Mouse (Mus musculus) liver, embryonic 13.5 days (tissue): ENCODE measurements around the gene Chchd3. TPM values are rescaled to one million over a fixed set of nuclear protein-coding genes. Genes with fewer than 3 reads are reported as not detected.

Experiments
- ATAC-seq: fragments of 200-750 bp; cut with Nextera tagmentation; 2 replicates; pipeline ENCODE4 v1.8.0; 2017; ENCODE audit warnings: low read depth, mild to moderate bottlenecking, moderate number of reproducible peaks, moderate library complexity
- DNase-seq: peaks from one replicate; pipeline ENCODE4 v3.0.0; 2022
- H3K27ac ChIP-seq: fragments of 300-500 bp; sonication (generic); 2 replicates; pipeline ENCODE4 v1.5.1; 2015; ENCODE audit warnings: moderate library complexity, mild to moderate bottlenecking, inconsistent platforms
- H3K27me3 ChIP-seq: fragments of 300-500 bp; sonication (generic); 2 replicates; pipeline ENCODE4 v1.6.1; 2015; ENCODE audit warnings: mild to moderate bottlenecking, inconsistent platforms
- H3K36me3 ChIP-seq: fragments of 300-500 bp; sonication (generic); 2 replicates; pipeline ENCODE4 v1.6.1; 2015; ENCODE audit warnings: mild to moderate bottlenecking, inconsistent platforms
- H3K4me1 ChIP-seq: fragments of 300-500 bp; sonication (generic); replicated peaks from 2 replicates; pipeline ENCODE4 v1.6.1; 2015; ENCODE audit warnings: inconsistent platforms
- H3K4me2 ChIP-seq: fragments of 300-500 bp; sonication (generic); 2 replicates; pipeline ENCODE4 v1.6.1; 2015; ENCODE audit warnings: inconsistent platforms, mild to moderate bottlenecking, moderate library complexity
- H3K4me3 ChIP-seq: fragments of 300-500 bp; sonication (generic); replicated peaks from 2 replicates; pipeline ENCODE4 v1.5.1; 2015; ENCODE audit warnings: mild to moderate bottlenecking, inconsistent platforms
- H3K9ac ChIP-seq: fragments of 300-500 bp; sonication (generic); 2 replicates; pipeline ENCODE4 v1.6.1; 2015; ENCODE audit warnings: mild to moderate bottlenecking, inconsistent platforms
- H3K9me3 ChIP-seq: fragments of 300-500 bp; sonication (generic); replicated peaks from 2 replicates; pipeline ENCODE4 v1.6.1; 2016; ENCODE audit warnings: inconsistent platforms
- WGBS: fragments of 180-500 bp; shearing (Covaris S2); methylation state at CpG from one replicate; pipeline ENCODE4 v1.1.7; 2015; ENCODE audit not compliant: insufficient replicate concordance; 5-methylcytosine and 5-hydroxymethylcytosine counted together
- polyA plus RNA-seq: library from polyadenylated mRNA; unstranded; fragments of >200 nt; fragmentation: Nextera tagmentation; extraction: Ambion mirVana; gene quantifications from 2 replicates; pipeline ENCODE4 v1.2.1, GENCODE M21; 2015

Gene Chchd3
- polyA plus RNA-seq, 1 experiment from 2014 or later = 90.2 TPM

GRCm38 (mm10) chr6:33002988-33003387 lies 57.1 kb downstream of the Chchd3 start:
- H3K9ac ChIP-seq = no peak overlapping the region
- no peak overlapping the region for H3K27ac ChIP-seq
- H3K36me3 ChIP-seq = peaks cover 8% of the 10 kb centered on the region
- ATAC-seq (no peak), DNase-seq (no peak)
- no peaks in the 10 kb centered on the region for H3K27me3 ChIP-seq
- H3K9me3 ChIP-seq = no peaks in the 10 kb centered on the region
- no peak overlapping the region for H3K4me2 ChIP-seq
- H3K4me1 ChIP-seq = 0 out of 2 replicates have a peak, but pooled peaks cover 4% of the 10 kb centered on the region
- 76% methylated on average over 1 of the region's 1 CpGs for WGBS
- H3K4me3 ChIP-seq = no peak overlapping the region

GRCm38 (mm10) chr6:33001271-33001670 lies 58.8 kb downstream of the Chchd3 start:
- ATAC-seq (no peak), DNase-seq (no peak)
- Histone ChIP-seq H3K4me2 (no peak overlapping the region), H3K4me3 (no peak overlapping the region), H3K9me3 (no peaks in the 10 kb centered on the region), H3K36me3 (peaks cover 8% of the 10 kb centered on the region; the same call in 1 of the 2 replicates), H3K9ac (no peak overlapping the region), H3K4me1 (0 out of 2 replicates have a peak, but pooled peaks cover 9% of the 10 kb centered on the region), H3K27me3 (no peaks in the 10 kb centered on the region), H3K27ac (no peak overlapping the region)
- WGBS = 88% methylated on average over 15 of the region's 15 CpGs

GRCm38 (mm10) chr6:32996597-32996996 lies 63.5 kb downstream of the Chchd3 start:
- no peak overlapping the region for H3K27ac ChIP-seq
- 0 out of 2 replicates have a peak, but pooled peaks cover 2% of the 10 kb centered on the region for H3K36me3 ChIP-seq
- H3K4me1 ChIP-seq = 0 out of 2 replicates have a peak, but pooled peaks cover 5% of the 10 kb centered on the region
- H3K9ac ChIP-seq = no peak overlapping the region
- DNase-seq = no peak
- 59% methylated on average over 1 of the region's 1 CpGs for WGBS
- no peak for ATAC-seq
- no peak overlapping the region for H3K4me2 ChIP-seq
- no peak overlapping the region for H3K4me3 ChIP-seq
- no peaks in the 10 kb centered on the region for H3K27me3 ChIP-seq
- no peaks in the 10 kb centered on the region for H3K9me3 ChIP-seq

- no peak overlapping the region for H3K9ac ChIP-seq
- H3K4me3 ChIP-seq = no peak overlapping the region
- ATAC-seq (no peak), DNase-seq (no peak)
- H3K27ac ChIP-seq = no peak overlapping the region
- H3K27me3 ChIP-seq = no peaks in the 10 kb centered on the region
- WGBS = 76% methylated on average over 1 of the region's 1 CpGs
- peaks cover 6% of the 10 kb centered on the region for H3K4me1 ChIP-seq
- H3K4me2 ChIP-seq = no peak overlapping the region
- 0 out of 2 replicates have a peak, but pooled peaks cover 2% of the 10 kb centered on the region for H3K36me3 ChIP-seq
- no peaks in the 10 kb centered on the region for H3K9me3 ChIP-seq
Measured at GRCm38 (mm10) chr6:32993847-32994246, 66.2 kb downstream of the Chchd3 start.

- Histone ChIP-seq H3K4me3 (no peak overlapping the region), H3K9me3 (no peaks in the 10 kb centered on the region), H3K4me2 (no peak overlapping the region), H3K27ac (no peak overlapping the region), H3K9ac (no peak overlapping the region), H3K27me3 (no peaks in the 10 kb centered on the region), H3K36me3 (0 out of 2 replicates have a peak, but pooled peaks cover 2% of the 10 kb centered on the region), H3K4me1 (peaks cover 5% of the 10 kb centered on the region)
- no peak for ATAC-seq
- 74% methylated on average over 12 of the region's 12 CpGs for WGBS
- DNase-seq = no peak
Measured at GRCm38 (mm10) chr6:32990061-32990633, 69.9 kb downstream of the Chchd3 start.

GRCm38 (mm10) chr6:32988561-32988960 lies 71.5 kb downstream of the Chchd3 start:
- no peaks in the 10 kb centered on the region for H3K27me3 ChIP-seq
- no peak for DNase-seq
- 84% methylated on average over 8 of the region's 8 CpGs for WGBS

GRCm38 (mm10) chr6:32983876-32984275 lies 76.2 kb downstream of the Chchd3 start:
- WGBS = 85% methylated on average over 5 of the region's 5 CpGs
- Histone ChIP-seq H3K4me2 (no peak overlapping the region), H3K9ac (no peak overlapping the region), H3K27ac (no peak overlapping the region), H3K36me3 (no peaks in the 10 kb centered on the region), H3K4me3 (no peak overlapping the region), H3K9me3 (no peaks in the 10 kb centered on the region), H3K27me3 (no peaks in the 10 kb centered on the region), H3K4me1 (peaks cover 10% of the 10 kb centered on the region)
- ATAC-seq (no peak), DNase-seq (no peak)

More at GRCm38 (mm10) chr6:32988561-32988960, 71.5 kb downstream of the Chchd3 start:
- Histone ChIP-seq H3K4me3 (no peak overlapping the region), H3K4me2 (no peak overlapping the region), H3K27ac (no peak overlapping the region), H3K9ac (no peak overlapping the region), H3K9me3 (no peaks in the 10 kb centered on the region), H3K36me3 (0 out of 2 replicates have a peak, but pooled peaks cover 2% of the 10 kb centered on the region), H3K4me1 (peaks cover 5% of the 10 kb centered on the region)
- ATAC-seq = no peak

GRCm38 (mm10) chr6:32981253-32981652 lies 78.8 kb downstream of the Chchd3 start:
- H3K4me2 ChIP-seq = no peak overlapping the region
- DNase-seq (no peak), ATAC-seq (no peak)
- no peaks in the 10 kb centered on the region for H3K36me3 ChIP-seq
- H3K9ac ChIP-seq = no peak overlapping the region
- no peak overlapping the region for H3K27ac ChIP-seq
- no peak overlapping the region for H3K4me3 ChIP-seq
- no peaks in the 10 kb centered on the region for H3K9me3 ChIP-seq
- peaks cover 9% of the 10 kb centered on the region for H3K4me1 ChIP-seq
- H3K27me3 ChIP-seq = no peaks in the 10 kb centered on the region
- 90% methylated on average over 11 of the region's 11 CpGs for WGBS

GRCm38 (mm10) chr6:32978811-32979210 lies 81.2 kb downstream of the Chchd3 start:
- Histone ChIP-seq H3K9me3 (no peaks in the 10 kb centered on the region), H3K9ac (no peak overlapping the region), H3K27me3 (no peaks in the 10 kb centered on the region), H3K4me3 (no peak overlapping the region), H3K4me2 (no peak overlapping the region), H3K27ac (no peak overlapping the region), H3K36me3 (no peaks in the 10 kb centered on the region), H3K4me1 (peaks cover 22% of the 10 kb centered on the region)
- WGBS = 75% methylated on average over 3 of the region's 3 CpGs
- DNase-seq (no peak), ATAC-seq (no peak)

- no peak for DNase-seq
- no peak for ATAC-seq
- peaks cover 5% of the 10 kb centered on the region; the same call in 1 of the 2 replicates for H3K36me3 ChIP-seq
- no peaks in the 10 kb centered on the region for H3K27me3 ChIP-seq
- H3K9me3 ChIP-seq = no peaks in the 10 kb centered on the region
- H3K4me2 ChIP-seq = no peak overlapping the region
- no peak overlapping the region for H3K4me3 ChIP-seq
- H3K4me1 ChIP-seq = peaks cover 16% of the 10 kb centered on the region
- H3K9ac ChIP-seq = no peak overlapping the region
- H3K27ac ChIP-seq = no peak overlapping the region
Measured at GRCm38 (mm10) chr6:32971926-32972325, 88.1 kb downstream of the Chchd3 start.

GRCm38 (mm10) chr6:32968971-32969370 lies 91.1 kb downstream of the Chchd3 start:
- ATAC-seq (no peak), DNase-seq (no peak)
- 83% methylated on average over 2 of the region's 2 CpGs for WGBS
- Histone ChIP-seq H3K9ac (no peak overlapping the region), H3K4me2 (no peak overlapping the region), H3K27me3 (no peaks in the 10 kb centered on the region), H3K27ac (no peak overlapping the region), H3K4me3 (no peak overlapping the region), H3K9me3 (no peaks in the 10 kb centered on the region), H3K36me3 (peaks cover 12% of the 10 kb centered on the region), H3K4me1 (peaks cover 6% of the 10 kb centered on the region; the same call in 1 of the 2 replicates)

- peaks cover 7% of the 10 kb centered on the region; the same call in 1 of the 2 replicates for H3K36me3 ChIP-seq
- no peak overlapping the region for H3K9ac ChIP-seq
- H3K4me1 ChIP-seq = 0 out of 2 replicates have a peak, but pooled peaks cover 2% of the 10 kb centered on the region
- ATAC-seq = no peak
- H3K4me2 ChIP-seq = no peak overlapping the region
- no peak overlapping the region for H3K27ac ChIP-seq
- no peaks in the 10 kb centered on the region for H3K27me3 ChIP-seq
- no peak overlapping the region for H3K4me3 ChIP-seq
- WGBS = 71% methylated on average over 3 of the region's 3 CpGs
- H3K9me3 ChIP-seq = no peaks in the 10 kb centered on the region
- DNase-seq = no peak
Measured at GRCm38 (mm10) chr6:32962048-32962447, 98.0 kb downstream of the Chchd3 start.
